Mouse (Mus musculus): ENCODE measurements around the gene Litaf.

GRCm38 (mm10) chr16:11006100-11006499 is 59.9 kb downstream of the Litaf start:
- TF ChIP-seq EP300 (IDR thresholded peaks at IDR 0.05; ENCODE audit: insufficient read depth, low read depth, low read length): no peak
- no peak for TF ChIP-seq CTCF (IDR thresholded peaks at IDR 0.05; ENCODE audit: low read depth, low read length)
- no peak for TF ChIP-seq POLR2A (IDR thresholded peaks at IDR 0.05; ENCODE audit: insufficient read depth, low read length)
